Comparison of ENCODE assay signal across 10 mouse cellular contexts in genomic region chr11:104271876-104272275, GRCm38 (mm10). TPM values are rescaled to one million over a fixed set of nuclear protein-coding genes. Genes with fewer than 3 reads are reported as not detected.
DNase-seq lines count a peak whose midpoint lies in the region; ATAC-seq lines count a peak whose summit lies in the region.
"Had no signal": no experiment of that assay in that cellular context is flagged by ENCODE, and none has a peak within 500 bp of the region (broad histone marks: within the 10 kb centered on the region; RNA-seq: fewer than 3 reads in every experiment).

No protein-coding gene starts in this region.

- no peaks in the 10 kb centered on the region for H3K27me3 ChIP-seq in hindbrain, embryonic 14.5 days (ENCODE audit: control insufficient read depth, insufficient read depth, low read length)
- H3K27me3 ChIP-seq in hindbrain, embryonic 11.5 days (ENCODE audit: control insufficient read depth, insufficient read depth, low read length): no peaks in the 10 kb centered on the region
- H3K27me3 ChIP-seq: embryonic facial prominence, embryonic 13.5 days had no signal

- H3K9ac ChIP-seq in hindbrain, embryonic 14.5 days: no peak overlapping the region
- H3K9ac ChIP-seq in hindbrain, embryonic 11.5 days (ENCODE audit: low read depth, low read length): no peak overlapping the region
- H3K9ac ChIP-seq: embryonic facial prominence, embryonic 13.5 days had no signal

- WGBS in hindbrain, embryonic 14.5 days: 69% methylated on average over 6 of the region's 6 CpGs
- 87% methylated on average over 6 of the region's 6 CpGs for WGBS in hindbrain, embryonic 11.5 days

- no peaks in the 10 kb centered on the region for H3K36me3 ChIP-seq in hindbrain, embryonic 14.5 days (replicated peaks; ENCODE audit: control insufficient read depth, insufficient read depth)
- no peaks in the 10 kb centered on the region for H3K36me3 ChIP-seq in hindbrain, embryonic 11.5 days (ENCODE audit: control insufficient read depth, insufficient read depth, low read length)
- H3K36me3 ChIP-seq: embryonic facial prominence, embryonic 13.5 days had no signal

- peaks cover 5% of the 10 kb centered on the region; the same call in 1 of the 2 replicates for H3K4me1 ChIP-seq in hindbrain, embryonic 14.5 days (replicated peaks; ENCODE audit: control insufficient read depth, insufficient read depth, low read length)
- H3K4me1 ChIP-seq in hindbrain, embryonic 11.5 days (replicated peaks; ENCODE audit: control insufficient read depth, insufficient read depth, low read length): no peaks in the 10 kb centered on the region

- no peak overlapping the region for H3K4me3 ChIP-seq in hindbrain, embryonic 14.5 days (replicated peaks; ENCODE audit: low read length)
- H3K4me3 ChIP-seq in hindbrain, embryonic 11.5 days (ENCODE audit: low read depth, low read length): no peak overlapping the region
- H3K4me3 ChIP-seq: embryonic facial prominence, embryonic 13.5 days had no signal

- H3K27ac ChIP-seq in hindbrain, embryonic 14.5 days: peak overlapping the region; percentile 24; the same call in 1 of the 2 replicates
- H3K27ac ChIP-seq in hindbrain, embryonic 11.5 days (ENCODE audit: low read depth, low read length): no peak overlapping the region
- H3K27ac ChIP-seq: embryonic facial prominence, embryonic 13.5 days had no signal

- no peak overlapping the region for H3K4me2 ChIP-seq in hindbrain, embryonic 14.5 days (replicated peaks)
- no peak overlapping the region for H3K4me2 ChIP-seq in hindbrain, embryonic 11.5 days (replicated peaks; ENCODE audit: low read depth, low read length)
- H3K4me2 ChIP-seq: embryonic facial prominence, embryonic 13.5 days had no signal

- no peak for DNase-seq in hindbrain, embryonic 14.5 days (ENCODE audit: low spot score)
- no peak for DNase-seq in hindbrain, embryonic 11.5 days (ENCODE audit: low spot score)
- DNase-seq in right cerebral cortex, adult 18-20 months: peak; percentile 49
- no peak for DNase-seq in right cerebral cortex, adult 2 months (ENCODE audit: low spot score in 2 of 2)
- DNase-seq in cerebellum, adult 9-11 months: peak; percentile 88
- DNase-seq in thymus, postnatal 36 days: no peak
- DNase-seq in kidney, adult 18-20 months: no peak
- DNase-seq: thymus, postnatal 25 days had no signal

- ATAC-seq in hindbrain, embryonic 14.5 days (ENCODE audit: low FRiP score): no peak
- ATAC-seq in hindbrain, embryonic 11.5 days (ENCODE audit: low FRiP score): no peak
- ATAC-seq: midbrain, embryonic 16.5 days had no signal

- H3K9me3 ChIP-seq in hindbrain, embryonic 14.5 days (ENCODE audit: control insufficient read depth, low read length): no peaks in the 10 kb centered on the region
- H3K9me3 ChIP-seq in hindbrain, embryonic 11.5 days (ENCODE audit: control insufficient read depth, low read length): no peaks in the 10 kb centered on the region
- H3K9me3 ChIP-seq: embryonic facial prominence, embryonic 13.5 days had no signal

RNA-seq across cellular contexts. Expression of gene Mapt, which starts 40.7 kb away (rescaled TPM):
- polyA plus RNA-seq in hindbrain, embryonic 14.5 days (2014; fragmentation: Nextera tagmentation; extraction: Ambion mirVana): 939 and 1,013 TPM in 2 replicates
- polyA plus RNA-seq in hindbrain, embryonic 11.5 days (2014; fragmentation: Nextera tagmentation; extraction: Ambion mirVana): 91.9 and 94.9 TPM in 2 replicates

Comparison
In these comparisons a context has a peak if more than half of its experiments do, and no peak if none do; other contexts are left out.
1. DNase-seq: peak in right cerebral cortex, adult 18-20 months (single experiment) and cerebellum, adult 9-11 months (single experiment); none in hindbrain, embryonic 14.5 days (single experiment), hindbrain, embryonic 11.5 days (single experiment), right cerebral cortex, adult 2 months (0 of 2), thymus, postnatal 36 days (0 of 2) and kidney, adult 18-20 months (single experiment).